Mouse (Mus musculus) midbrain, embryonic 10.5 days (tissue): ENCODE results near the gene Fry. TPM values are rescaled to one million over a fixed set of nuclear protein-coding genes. Genes with fewer than 3 reads are reported as not detected.

Experiments
- DNase-seq: peaks from one replicate; pipeline ENCODE4 v3.0.0-alpha.2; 2017; ENCODE audit warnings: low spot score
- H3K27ac ChIP-seq: fragments of 300-500 bp; sonication (generic); replicated peaks from 2 replicates; pipeline ENCODE4 v1.5.1; 2016; ENCODE audit warnings: mild to moderate bottlenecking
- H3K27me3 ChIP-seq: fragments of 300-500 bp; sonication (generic); 2 replicates; pipeline ENCODE4 v1.6.1; 2016; ENCODE audit warnings: low read depth, mild to moderate bottlenecking; ENCODE audit not compliant: poor library complexity, severe bottlenecking
- H3K36me3 ChIP-seq: fragments of 300-500 bp; sonication (generic); 2 replicates; pipeline ENCODE4 v1.6.1; 2016; ENCODE audit warnings: mild to moderate bottlenecking, moderate library complexity
- H3K4me1 ChIP-seq: fragments of 300-500 bp; sonication (generic); 2 replicates; pipeline ENCODE4 v1.6.1; 2016
- H3K4me3 ChIP-seq: fragments of 300-500 bp; sonication (generic); 2 replicates; pipeline ENCODE4 v1.5.1; 2016; ENCODE audit warnings: mild to moderate bottlenecking, moderate library complexity
- H3K9me3 ChIP-seq: fragments of 300-500 bp; sonication (generic); replicated peaks from 2 replicates; pipeline ENCODE4 v1.6.1; 2016; ENCODE audit warnings: mild to moderate bottlenecking
- WGBS: fragments of 180-500 bp; shearing (Covaris S2); methylation state at CpG from one replicate; pipeline ENCODE4 v1.1.7; 2016; 5-methylcytosine and 5-hydroxymethylcytosine counted together
- polyA plus RNA-seq: library from polyadenylated mRNA; unstranded; fragments of >200 nt; fragmentation: Nextera tagmentation; extraction: Ambion mirVana; gene quantifications from 2 replicates; pipeline ENCODE4 v1.2.1, GENCODE M21; 2016

Fry gene
- polyA plus RNA-seq, 1 experiment from 2014 or later: 3.4 TPM

- no peaks in the 10 kb centered on the region for H3K4me1 ChIP-seq
- H3K36me3 ChIP-seq: no peaks in the 10 kb centered on the region
- no peak overlapping the region for H3K4me3 ChIP-seq
- DNase-seq: no peak
- no peaks in the 10 kb centered on the region for H3K27me3 ChIP-seq
- H3K27ac ChIP-seq: no peak overlapping the region
- H3K9me3 ChIP-seq: no peaks in the 10 kb centered on the region
- WGBS: 73% methylated on average over 1 of the region's 1 CpGs
These were observed 62.7 kb downstream of the Fry start for GRCm38 (mm10) chr5:150180985-150181607.

GRCm38 (mm10) chr5:150184959-150185358, 66.5 kb downstream of the Fry start:
- no peaks in the 10 kb centered on the region for H3K4me1 ChIP-seq
- H3K27me3 ChIP-seq: no peaks in the 10 kb centered on the region
- WGBS: 93% methylated on average over 3 of the region's 3 CpGs
- H3K36me3 ChIP-seq: no peaks in the 10 kb centered on the region
- H3K4me3 ChIP-seq: no peak overlapping the region
- H3K9me3 ChIP-seq: no peaks in the 10 kb centered on the region
- H3K27ac ChIP-seq: no peak overlapping the region
- no peak for DNase-seq

- Histone ChIP-seq H3K36me3 (no peaks in the 10 kb centered on the region), H3K9me3 (peaks cover 10% of the 10 kb centered on the region), H3K4me1 (no peaks in the 10 kb centered on the region), H3K27ac (no peak overlapping the region), H3K4me3 (no peak overlapping the region), H3K27me3 (no peaks in the 10 kb centered on the region)
- no peak for DNase-seq
- 82% methylated on average over 4 of the region's 4 CpGs for WGBS
These were observed 67.7 kb downstream of the Fry start for GRCm38 (mm10) chr5:150186121-150186520.

- DNase-seq: no peak
- Histone ChIP-seq H3K36me3 (no peaks in the 10 kb centered on the region), H3K27ac (no peak overlapping the region), H3K4me1 (no peaks in the 10 kb centered on the region), H3K27me3 (no peaks in the 10 kb centered on the region), H3K9me3 (peaks cover 13% of the 10 kb centered on the region), H3K4me3 (no peak overlapping the region)
- WGBS: 90% methylated on average over 4 of the region's 4 CpGs
These were observed 68.2 kb downstream of the Fry start for GRCm38 (mm10) chr5:150186676-150187075.

GRCm38 (mm10) chr5:150188031-150188430, 69.6 kb downstream of the Fry start:
- DNase-seq: no peak
- Histone ChIP-seq H3K27me3 (no peaks in the 10 kb centered on the region), H3K9me3 (peaks cover 13% of the 10 kb centered on the region), H3K4me3 (no peak overlapping the region), H3K27ac (no peak overlapping the region), H3K4me1 (no peaks in the 10 kb centered on the region), H3K36me3 (no peaks in the 10 kb centered on the region)
- 83% methylated on average over 4 of the region's 4 CpGs for WGBS

GRCm38 (mm10) chr5:150190454-150191358, 72.3 kb downstream of the Fry start:
- no peak overlapping the region for H3K27ac ChIP-seq
- peaks cover 13% of the 10 kb centered on the region for H3K9me3 ChIP-seq
- H3K36me3 ChIP-seq: no peaks in the 10 kb centered on the region
- H3K4me1 ChIP-seq: no peaks in the 10 kb centered on the region
- H3K4me3 ChIP-seq: no peak overlapping the region
- no peak for DNase-seq
- WGBS: 93% methylated on average over 4 of the region's 4 CpGs
- peaks cover 10% of the 10 kb centered on the region; the same call in 1 of the 2 replicates for H3K27me3 ChIP-seq

GRCm38 (mm10) chr5:150195514-150196210, 77.2 kb downstream of the Fry start:
- peak; percentile 40 for DNase-seq
- Histone ChIP-seq H3K27ac (0 out of 2 replicates have a peak overlapping the region, but pooled peaks have one; percentile 9), H3K4me1 (peaks cover 12% of the 10 kb centered on the region), H3K9me3 (peaks cover 7% of the 10 kb centered on the region), H3K4me3 (peak overlapping the region; percentile 52), H3K27me3 (peaks cover 10% of the 10 kb centered on the region; the same call in 1 of the 2 replicates), H3K36me3 (no peaks in the 10 kb centered on the region)
- 8% methylated on average over 22 of the region's 22 CpGs for WGBS

GRCm38 (mm10) chr5:150196211-150196585, 77.8 kb downstream of the Fry start:
- Histone ChIP-seq H3K27ac (no peak overlapping the region), H3K9me3 (peaks cover 2% of the 10 kb centered on the region; the same call in 1 of the 2 replicates), H3K27me3 (peaks cover 10% of the 10 kb centered on the region; the same call in 1 of the 2 replicates), H3K4me1 (peaks cover 12% of the 10 kb centered on the region), H3K36me3 (no peaks in the 10 kb centered on the region), H3K4me3 (peak overlapping the region; percentile 52)
- 8% methylated on average over 6 of the region's 6 CpGs for WGBS
- peak; percentile 36 for DNase-seq

- peak overlapping the region; percentile 52; the same call in 1 of the 2 replicates for H3K4me3 ChIP-seq
- H3K4me1 ChIP-seq: peaks cover 12% of the 10 kb centered on the region
- no peak overlapping the region for H3K27ac ChIP-seq
- 36% methylated on average over 6 of the region's 6 CpGs for WGBS
- no peaks in the 10 kb centered on the region for H3K36me3 ChIP-seq
- H3K27me3 ChIP-seq: peaks cover 10% of the 10 kb centered on the region; the same call in 1 of the 2 replicates
- DNase-seq: no peak
- no peaks in the 10 kb centered on the region for H3K9me3 ChIP-seq
These were observed 78.5 kb downstream of the Fry start for GRCm38 (mm10) chr5:150196881-150197311.

GRCm38 (mm10) chr5:150206749-150207148, 88.3 kb downstream of the Fry start:
- Histone ChIP-seq H3K27ac (no peak overlapping the region), H3K36me3 (no peaks in the 10 kb centered on the region), H3K4me1 (0 out of 2 replicates have a peak, but pooled peaks cover 7% of the 10 kb centered on the region), H3K27me3 (no peaks in the 10 kb centered on the region), H3K4me3 (no peak overlapping the region), H3K9me3 (no peaks in the 10 kb centered on the region; the same call in 1 of the 2 replicates)
- 85% methylated on average over 6 of the region's 6 CpGs for WGBS
- DNase-seq: no peak

GRCm38 (mm10) chr5:150207596-150207995, 89.2 kb downstream of the Fry start:
- WGBS: 58% methylated on average over 18 of the region's 18 CpGs
- 0 out of 2 replicates have a peak, but pooled peaks cover 7% of the 10 kb centered on the region for H3K4me1 ChIP-seq
- H3K36me3 ChIP-seq: no peaks in the 10 kb centered on the region
- no peak for DNase-seq
- H3K4me3 ChIP-seq: no peak overlapping the region
- no peaks in the 10 kb centered on the region for H3K27me3 ChIP-seq
- no peaks in the 10 kb centered on the region; the same call in 1 of the 2 replicates for H3K9me3 ChIP-seq
- H3K27ac ChIP-seq: no peak overlapping the region

- H3K27me3 ChIP-seq: no peaks in the 10 kb centered on the region
- no peaks in the 10 kb centered on the region; the same call in 1 of the 2 replicates for H3K9me3 ChIP-seq
- H3K27ac ChIP-seq: no peak overlapping the region
- 72% methylated on average over 7 of the region's 7 CpGs for WGBS
- 0 out of 2 replicates have a peak, but pooled peaks cover 7% of the 10 kb centered on the region for H3K4me1 ChIP-seq
- no peak for DNase-seq
- H3K36me3 ChIP-seq: no peaks in the 10 kb centered on the region
- no peak overlapping the region for H3K4me3 ChIP-seq
These were observed 89.6 kb downstream of the Fry start for GRCm38 (mm10) chr5:150208009-150208408.
